ENCODE assay signal across 16 mouse cellular contexts in the genomic region with DNA sequence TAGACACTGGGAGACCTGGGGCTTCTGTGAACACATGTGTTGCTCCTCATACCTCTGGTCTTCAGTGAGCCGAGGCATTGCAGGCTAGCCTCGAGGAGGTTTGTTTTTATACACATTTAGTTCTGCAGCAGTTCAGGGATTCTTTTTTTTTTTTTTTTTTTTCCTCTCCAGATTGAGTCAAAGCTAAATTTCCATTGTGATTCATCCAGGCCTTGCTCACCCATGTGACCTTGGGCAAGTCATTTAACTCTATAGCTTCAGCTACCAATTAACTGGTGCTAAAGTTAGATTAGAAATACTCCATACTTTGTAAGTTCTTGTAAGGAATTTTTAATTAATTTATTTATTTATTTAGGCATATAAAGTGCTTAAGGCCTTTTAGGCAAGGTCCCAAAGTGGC.
"Had no signal": no experiment of that assay in that cellular context is flagged by ENCODE, and none has a peak within 500 bp of the region (broad histone marks: within the 10 kb centered on the region; RNA-seq: fewer than 3 reads in every experiment).

No protein-coding gene starts in this region.

- H3K4me3 ChIP-seq: limb, embryonic 12.5 days; limb, embryonic 15.5 days; lung, embryonic 15.5 days; megakaryocyte, embryonic 14.5 days; midbrain, embryonic 10.5 days; midbrain, embryonic 13.5 days had no signal

- H3K27me3 ChIP-seq: limb, embryonic 12.5 days; limb, embryonic 15.5 days; lung, embryonic 15.5 days; megakaryocyte, embryonic 14.5 days; midbrain, embryonic 13.5 days had no signal

- H3K36me3 ChIP-seq: limb, embryonic 12.5 days; limb, embryonic 15.5 days; lung, embryonic 15.5 days; midbrain, embryonic 10.5 days had no signal

- DNase-seq: kidney, adult 2 months; kidney, postnatal 25 days; left cerebral cortex, postnatal 4 days; liver, postnatal 0 days; lung, postnatal 10 days; lung, postnatal 36 days; retina, postnatal 1 day; right cerebral cortex, postnatal 25 days; thymus, adult 18-20 months; thymus, postnatal 36 days had no signal
